Mouse (Mus musculus) layer of hippocampus, adult 8-10 months (tissue): Measurements from ENCODE around the gene Asap3. TPM values are rescaled to one million over a fixed set of nuclear protein-coding genes. Genes with fewer than 3 reads are reported as not detected.
A peak's percentile ranks its signal among the peaks of the same experiment; 100 is the strongest.

Source experiments
- DNase-seq, 2 experiments: peaks; one replicate each; pipeline ENCODE4 v3.0.0; 2022; ENCODE audit warnings: low spot score in 2 of 2
- total RNA-seq, 4 experiments: library from RNA; stranded (reverse); gene quantifications; 2 replicates each; pipeline ENCODE4 v1.2.4; 2022

Gene Asap3
- total RNA-seq, 4 experiments from 2014 or later, result 2.5 to 6.3 (median 4.6) TPM

DNA sequence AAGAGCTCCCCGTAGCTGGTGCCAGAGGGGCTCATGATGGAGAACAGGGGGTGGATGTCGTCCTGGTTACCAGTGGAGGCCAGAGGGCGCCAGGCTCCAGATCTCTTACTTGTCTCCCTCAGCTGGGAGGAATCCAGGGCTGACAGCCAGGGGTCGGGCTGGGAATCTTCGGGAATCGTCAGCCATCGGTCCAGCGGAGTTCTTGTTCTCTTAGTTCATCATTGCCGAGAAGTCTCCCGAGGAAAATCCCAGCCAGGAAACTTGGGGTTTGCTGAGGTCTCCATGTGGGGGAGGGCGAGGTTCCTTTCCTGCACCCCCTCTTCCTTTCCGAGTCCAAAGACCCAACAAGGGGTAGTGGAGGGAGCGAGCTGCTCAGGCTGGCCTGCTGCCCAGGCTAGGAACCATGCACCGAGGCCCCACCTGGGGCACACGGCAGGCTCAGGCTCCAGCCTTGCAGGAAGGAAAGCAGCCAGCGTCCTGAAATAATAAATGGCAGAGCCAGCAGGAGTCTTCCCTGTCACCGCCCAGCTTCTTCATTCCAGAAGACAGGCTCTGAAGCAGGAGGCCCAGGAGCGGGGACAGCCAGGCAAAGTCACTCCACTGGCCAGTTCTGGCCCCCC, 12.5 kb downstream of the Asap3 start:
- DNase-seq, result no peak

DNA sequence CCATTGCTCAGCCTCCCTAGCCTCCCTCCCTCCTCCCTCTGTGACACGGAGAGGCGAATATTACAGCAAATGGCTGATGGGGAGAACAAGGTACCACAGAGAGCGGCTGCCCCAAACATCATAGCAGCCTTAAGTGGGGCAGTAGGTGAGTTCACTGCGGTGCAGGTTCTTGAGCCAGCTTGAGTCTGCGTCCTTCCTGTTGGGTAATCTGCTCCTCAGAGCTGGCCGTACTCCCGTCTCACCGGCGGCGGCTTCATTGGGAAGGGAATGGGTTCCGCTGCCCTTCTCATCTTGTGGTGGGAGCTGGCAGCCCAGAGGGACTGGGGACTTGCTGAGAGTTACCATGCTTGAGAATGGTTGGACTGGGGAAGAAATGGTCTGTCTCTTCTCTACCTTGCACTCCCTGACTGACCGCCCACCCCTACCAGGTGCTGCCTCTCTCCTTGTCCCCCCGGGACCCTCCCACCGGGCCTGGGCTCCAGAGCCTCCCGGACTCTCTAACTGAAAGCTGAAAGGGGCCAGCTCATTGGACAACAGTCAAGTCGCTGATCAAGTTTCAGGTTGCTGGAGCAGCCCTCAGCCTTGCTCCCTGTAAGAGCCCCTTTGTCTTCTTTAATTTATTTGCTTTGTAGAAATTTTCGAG, 14.1 kb downstream of the Asap3 start:
- DNase-seq, result no peak

DNA sequence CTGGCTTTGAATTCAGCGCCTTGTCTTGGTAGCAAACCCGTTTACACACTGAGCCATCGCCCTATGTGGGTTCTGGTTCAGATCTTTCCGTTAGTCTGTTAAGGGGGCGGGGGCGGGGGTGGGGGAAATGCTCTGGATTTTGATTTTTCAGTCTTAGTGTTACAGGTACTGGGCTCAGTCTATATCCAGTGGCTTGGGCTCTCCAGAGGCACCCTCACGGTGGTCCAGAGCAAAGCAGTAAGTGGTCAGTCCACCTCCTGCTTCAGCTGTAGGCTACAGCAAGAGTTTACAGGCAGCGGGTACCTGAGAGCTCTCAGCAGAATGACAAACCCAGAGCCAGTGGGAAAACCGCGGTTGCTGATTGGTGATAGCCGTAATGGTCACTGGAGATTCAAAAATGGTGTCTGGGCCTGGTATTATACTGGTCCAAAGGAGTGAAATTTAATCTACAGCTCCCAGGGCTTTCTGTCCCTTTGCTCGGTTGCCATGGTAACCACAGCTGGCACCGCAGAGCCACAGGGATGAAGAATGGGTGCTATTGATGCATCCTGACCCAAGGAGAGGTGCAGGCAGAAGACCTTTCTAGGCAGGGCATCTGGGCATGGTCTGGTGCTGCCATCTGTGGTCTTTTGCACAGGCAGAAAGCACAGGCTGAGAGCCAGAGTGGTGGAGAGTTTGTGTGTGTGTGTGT, 17.5 kb downstream of the Asap3 start:
- peak; percentile 34 to 43 for DNase-seq

DNA sequence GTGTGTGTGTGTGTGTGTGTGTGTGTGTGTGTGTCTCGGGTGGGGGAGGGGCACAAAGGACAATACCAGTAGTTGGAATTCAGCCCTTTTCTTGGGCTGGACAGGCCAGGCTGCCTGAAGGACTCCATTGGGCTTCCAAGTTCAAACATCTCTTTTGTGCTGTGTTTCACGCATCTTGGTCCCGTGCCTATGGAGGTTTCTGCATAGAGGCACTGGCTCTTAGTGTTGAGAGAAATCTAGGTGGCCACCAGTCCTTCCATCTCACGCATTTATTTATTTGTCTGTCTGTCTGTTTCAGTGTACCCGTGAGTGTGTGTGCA, 18.0 kb downstream of the Asap3 start:
- no peak for DNase-seq

DNA sequence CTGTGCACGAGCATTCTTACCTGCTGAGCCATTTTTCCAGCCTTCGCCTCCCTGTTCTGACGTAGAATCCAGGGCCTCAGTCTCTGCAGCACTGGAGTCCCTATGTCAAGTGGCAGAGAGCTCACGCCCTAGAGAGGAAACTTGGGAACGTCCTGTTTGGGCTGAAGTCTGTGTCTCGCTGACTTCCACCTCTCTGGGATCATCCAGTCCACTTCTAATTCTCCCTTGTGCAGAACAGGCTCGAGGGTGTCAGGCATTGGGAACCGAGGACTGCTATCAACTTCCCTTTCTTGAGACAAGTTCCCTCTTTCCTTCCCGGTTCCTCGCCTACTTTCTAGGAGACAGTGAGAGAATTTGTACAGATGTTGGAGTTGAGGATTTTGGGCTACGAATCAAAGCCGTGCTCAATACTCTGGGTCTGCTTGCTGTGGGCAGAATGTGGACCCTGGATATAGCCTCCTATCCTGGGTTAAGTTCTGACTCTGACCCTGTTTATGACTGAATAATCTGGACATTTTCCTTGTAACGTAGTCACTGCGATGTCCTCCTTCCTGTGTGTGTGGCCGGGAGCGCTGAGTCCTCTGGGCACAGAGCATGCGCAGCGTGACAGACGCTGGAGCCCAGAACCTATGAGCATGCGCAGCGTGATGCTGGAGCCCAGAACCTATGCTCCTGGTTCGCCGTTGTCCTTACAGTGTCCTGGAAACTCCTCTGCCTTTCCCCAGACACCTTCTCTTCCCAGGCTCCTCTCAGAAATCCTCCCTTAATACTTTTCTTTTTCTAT, 18.7 kb downstream of the Asap3 start:
- DNase-seq, result no peak

DNA sequence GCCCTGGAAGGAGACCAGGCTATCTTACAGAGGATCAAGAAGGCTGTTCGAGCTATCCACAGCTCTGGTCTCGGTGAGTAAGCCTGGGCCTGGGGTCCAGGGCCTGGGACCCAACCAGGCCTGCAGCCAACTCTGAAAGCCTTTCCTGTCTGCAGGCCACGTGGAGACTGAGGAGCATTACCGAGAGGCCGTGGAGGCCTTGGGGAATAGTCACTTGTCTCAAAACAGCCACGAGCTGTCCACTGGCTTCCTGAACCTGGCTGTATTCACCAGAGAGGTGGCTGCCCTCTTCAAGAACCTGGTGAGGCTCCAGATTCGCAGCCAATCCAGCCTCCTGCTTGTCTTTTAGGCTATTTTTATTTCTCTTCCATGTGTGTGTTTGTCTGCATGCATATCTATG, 21.2 kb downstream of the Asap3 start:
- no peak for DNase-seq

DNA sequence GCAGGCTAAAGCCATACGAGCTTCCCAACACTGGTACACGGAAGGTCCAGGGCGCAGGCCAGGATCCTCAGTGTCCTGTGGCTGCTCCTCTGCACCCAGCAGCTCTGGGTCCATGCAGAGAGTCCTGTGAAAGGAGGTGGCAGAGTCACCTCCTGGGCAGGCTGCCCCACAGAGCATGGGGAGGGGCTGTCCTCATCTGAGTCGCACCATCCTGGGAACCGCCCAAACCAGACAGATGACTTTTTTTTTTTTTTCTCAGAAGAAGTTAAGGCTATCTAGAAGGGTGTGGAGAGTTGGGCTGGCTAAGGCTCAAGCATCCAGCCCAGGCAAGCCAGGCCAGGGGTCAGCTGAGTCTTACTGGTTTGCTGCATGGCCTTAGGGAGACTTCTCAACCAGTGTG, 22.5 kb downstream of the Asap3 start:
- no peak for DNase-seq

DNA sequence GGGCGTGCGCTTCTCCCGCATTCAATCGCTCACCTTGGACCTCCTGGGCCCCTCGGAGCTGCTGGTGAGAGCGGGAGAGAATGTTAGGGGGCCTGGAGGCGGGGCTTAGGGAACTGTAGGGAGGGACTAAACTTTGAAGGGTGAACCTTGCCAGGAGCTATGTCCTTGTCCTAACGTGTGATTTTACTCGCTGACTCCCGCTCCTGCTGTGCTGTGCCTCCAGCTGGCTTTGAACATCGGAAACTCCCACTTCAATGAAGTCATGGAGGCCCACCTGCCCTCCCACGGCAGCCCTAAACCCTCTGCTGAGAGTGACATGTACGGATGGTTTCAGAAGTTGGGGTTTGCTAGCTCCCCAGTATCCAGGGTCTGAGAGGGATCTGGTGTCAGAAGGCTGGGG, 32.5 kb downstream of the Asap3 start:
- DNase-seq, result no peak

DNA sequence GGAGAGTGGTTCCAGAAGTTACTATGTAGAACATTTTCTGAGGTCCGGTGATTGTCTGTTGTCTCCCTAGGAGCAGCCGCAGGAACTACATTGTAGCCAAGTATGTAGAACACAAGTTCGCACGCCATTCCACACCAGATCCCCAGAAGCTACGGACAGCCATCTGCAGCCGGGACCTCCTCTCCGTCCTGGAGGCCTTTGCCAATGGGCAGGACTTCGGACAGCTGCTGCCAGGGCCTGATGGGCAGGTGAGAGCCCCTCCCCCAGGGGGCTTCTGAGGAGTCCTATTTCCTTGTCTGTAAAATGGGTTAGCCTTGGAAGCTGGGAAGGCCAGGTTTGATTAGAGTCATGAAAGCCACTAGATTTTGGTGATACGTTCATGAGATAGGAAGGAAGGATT, 32.9 kb downstream of the Asap3 start:
- no peak for DNase-seq

DNA sequence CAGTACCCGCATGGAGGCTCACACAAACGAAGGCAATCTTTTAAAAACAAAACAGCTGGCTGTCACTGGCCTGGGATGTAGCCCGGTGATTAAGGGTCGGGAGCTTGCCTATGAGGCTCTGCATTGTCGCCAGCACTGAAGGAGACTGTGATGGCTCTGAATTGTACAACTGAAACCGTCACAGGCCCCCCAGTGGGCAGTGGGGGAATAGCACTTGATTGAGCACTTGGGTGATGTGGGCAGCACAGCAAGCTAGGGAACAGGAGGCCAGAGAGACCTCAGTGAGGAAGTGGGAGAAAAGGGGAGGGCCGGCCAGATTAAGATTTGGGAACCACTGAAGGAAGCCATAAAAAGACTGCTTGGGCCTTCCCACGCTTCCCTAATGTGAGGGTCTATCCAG, 33.5 kb downstream of the Asap3 start:
- peak; percentile 78 to 82 for DNase-seq

DNA sequence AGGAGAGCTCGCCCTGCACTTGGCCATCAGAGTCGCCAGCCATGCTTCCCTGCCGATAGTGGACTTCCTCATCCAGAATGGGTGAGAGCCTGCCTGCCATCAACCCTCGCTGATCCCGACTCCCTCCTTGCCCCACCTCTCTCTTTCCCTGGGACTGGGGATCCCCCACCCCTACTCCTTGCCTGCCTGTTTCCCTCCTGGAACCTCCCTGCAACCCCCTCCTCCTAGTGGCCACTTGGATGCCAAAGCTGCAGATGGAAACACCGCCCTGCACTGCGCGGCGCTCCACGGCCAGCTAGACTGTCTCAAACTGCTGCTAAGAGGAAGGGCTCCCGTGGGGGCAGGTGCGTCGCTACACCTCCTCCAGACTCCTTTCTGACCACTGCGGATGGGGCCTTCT, 34.0 kb downstream of the Asap3 start:
- no peak for DNase-seq

DNA sequence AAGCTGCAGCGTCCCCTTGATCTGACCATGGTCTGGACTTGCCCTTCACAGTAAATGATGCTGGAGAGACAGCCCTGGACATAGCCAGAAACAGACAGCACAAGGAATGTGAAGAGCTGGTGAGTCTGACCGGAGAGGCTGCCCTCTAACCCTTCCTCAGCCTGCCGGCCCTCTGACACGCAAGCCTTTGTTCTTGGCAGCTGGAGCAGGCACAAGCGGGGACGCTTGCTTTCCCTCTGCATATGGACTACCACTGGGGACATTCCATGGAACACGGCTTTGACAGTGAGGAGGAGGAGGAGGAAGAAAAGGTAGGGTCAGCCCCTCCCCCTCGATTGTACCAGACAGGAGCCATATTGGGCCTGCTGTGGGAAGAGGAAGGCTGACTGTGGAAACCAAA, 34.8 kb downstream of the Asap3 start:
- no peak for DNase-seq

DNA sequence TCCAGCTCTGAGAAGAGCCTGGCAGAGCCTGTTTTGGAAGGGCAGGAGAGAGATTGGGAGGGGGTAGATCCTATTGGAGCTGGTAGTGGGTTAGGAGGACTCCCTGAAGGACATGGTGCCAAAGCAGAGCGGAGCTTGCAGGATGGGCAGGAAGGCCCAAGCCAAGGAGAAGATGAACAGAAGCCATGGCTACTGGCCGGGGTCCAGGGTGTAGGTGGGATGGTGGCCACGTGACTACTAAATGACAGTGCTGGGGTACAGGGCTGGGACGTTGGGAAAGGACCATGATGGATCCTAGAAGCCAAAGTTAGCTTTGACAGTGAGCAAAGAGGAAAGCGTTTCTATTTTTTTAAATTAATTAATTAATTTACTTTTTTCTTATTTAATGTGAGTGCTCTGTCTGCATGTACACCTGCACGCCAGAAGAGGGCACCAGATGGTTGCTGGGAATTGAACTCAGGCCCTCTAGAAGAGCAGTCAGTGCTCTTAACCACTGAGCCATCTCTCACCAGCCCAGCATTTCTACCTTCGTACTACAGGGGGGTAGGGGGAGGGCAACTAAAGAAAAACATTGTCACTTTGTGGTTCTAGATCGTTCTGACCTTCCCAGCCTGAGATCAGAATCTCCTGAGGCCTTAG, 36.0 kb downstream of the Asap3 start:
- no peak for DNase-seq

DNA sequence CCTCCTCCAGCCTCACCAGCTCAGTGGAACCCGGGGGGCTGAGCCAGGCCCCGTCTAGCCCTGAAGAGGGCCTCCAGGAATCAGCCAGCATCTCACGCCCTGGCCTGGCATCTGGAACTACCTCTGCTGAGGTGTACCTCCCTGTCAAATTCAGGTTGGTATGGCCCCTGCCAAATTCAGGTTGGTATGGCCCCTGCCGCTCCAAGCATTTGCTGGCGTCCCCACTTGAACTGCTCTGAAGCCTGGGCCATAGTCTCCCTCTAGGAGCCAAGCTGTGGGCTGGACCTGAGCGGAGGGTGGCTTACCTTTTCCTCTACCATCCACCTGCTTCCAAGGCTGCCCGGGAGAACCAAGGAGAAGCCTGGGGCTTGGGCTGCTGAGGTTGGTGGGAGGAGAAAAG, 36.6 kb downstream of the Asap3 start:
- no peak for DNase-seq

DNA sequence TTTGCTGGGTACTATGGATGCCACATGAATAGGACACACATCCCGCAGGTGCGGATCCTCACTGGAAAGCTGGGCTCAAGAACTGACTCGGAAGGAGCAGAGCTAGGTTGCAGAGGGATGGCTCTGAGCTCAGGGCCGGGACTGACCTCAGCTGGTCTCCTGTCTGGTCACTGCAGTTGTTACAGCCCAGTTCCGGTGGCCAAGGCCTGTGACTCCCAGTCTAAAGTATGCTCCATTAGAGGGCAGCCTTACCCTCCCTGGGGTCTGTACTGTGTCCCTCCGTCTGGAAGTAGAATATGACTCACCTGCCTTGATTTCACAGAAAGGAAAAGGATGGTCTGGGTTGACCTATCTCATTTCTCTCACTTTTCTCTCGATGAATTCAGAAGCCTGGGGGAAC, 38.0 kb downstream of the Asap3 start:
- DNase-seq, result no peak

DNA sequence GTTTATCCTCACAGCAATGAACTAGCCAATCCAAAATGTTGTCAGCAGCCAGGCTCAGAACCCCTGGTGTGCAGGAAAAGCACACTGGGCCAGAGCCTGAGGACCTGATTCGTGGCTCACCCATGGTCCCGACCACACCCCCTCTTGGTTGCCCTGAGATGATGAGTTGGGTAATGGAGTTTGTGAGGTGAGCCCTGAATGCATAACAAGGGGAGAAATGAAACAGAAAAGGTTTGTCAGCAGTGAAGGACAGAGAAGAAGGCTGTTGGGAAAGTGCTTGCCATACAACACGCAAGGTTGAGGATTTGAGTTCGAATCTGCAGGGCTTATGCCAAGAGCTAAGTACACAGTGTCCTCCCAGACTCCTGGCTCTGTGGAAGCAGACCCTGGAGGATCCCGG, 39.5 kb downstream of the Asap3 start:
- DNase-seq, result no peak

DNA sequence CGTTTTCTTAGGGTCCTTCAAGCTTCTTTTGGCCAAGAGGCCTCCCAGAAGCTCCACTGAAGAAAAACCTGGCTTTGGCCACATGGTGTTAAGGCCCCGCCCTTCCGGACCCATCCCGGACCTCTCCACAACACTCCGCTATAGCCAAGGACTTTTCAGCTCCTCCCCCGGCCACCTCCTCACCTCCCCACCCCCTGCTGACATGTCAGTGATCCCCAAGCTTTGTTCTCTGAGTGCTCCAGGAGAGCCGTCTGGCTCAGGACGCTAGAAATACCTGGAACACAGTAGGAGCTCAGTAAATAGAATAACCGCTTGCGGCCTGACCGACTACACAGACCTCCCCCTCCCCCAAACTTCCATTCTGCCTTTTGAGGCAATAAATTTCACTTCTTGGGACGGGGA, 40.4 kb downstream of the Asap3 start:
- no peak for DNase-seq

DNA sequence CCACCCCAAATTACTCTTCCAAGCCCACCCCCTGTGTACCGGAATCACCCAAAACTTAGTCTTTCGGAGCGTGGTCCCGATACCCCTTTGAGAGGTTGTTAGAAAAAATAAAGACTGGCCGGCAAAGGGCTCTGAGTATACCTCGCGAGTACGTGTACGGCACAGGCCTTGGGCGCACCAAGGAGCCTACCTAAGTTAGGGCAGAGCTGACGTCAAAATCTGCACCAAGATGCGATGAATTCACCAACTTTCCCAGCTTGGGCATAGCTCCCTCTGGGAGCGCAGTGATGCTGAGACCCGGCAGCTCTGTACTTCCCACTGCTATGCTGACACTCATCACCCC, 41.2 kb downstream of the Asap3 start:
- DNase-seq, result no peak

DNA sequence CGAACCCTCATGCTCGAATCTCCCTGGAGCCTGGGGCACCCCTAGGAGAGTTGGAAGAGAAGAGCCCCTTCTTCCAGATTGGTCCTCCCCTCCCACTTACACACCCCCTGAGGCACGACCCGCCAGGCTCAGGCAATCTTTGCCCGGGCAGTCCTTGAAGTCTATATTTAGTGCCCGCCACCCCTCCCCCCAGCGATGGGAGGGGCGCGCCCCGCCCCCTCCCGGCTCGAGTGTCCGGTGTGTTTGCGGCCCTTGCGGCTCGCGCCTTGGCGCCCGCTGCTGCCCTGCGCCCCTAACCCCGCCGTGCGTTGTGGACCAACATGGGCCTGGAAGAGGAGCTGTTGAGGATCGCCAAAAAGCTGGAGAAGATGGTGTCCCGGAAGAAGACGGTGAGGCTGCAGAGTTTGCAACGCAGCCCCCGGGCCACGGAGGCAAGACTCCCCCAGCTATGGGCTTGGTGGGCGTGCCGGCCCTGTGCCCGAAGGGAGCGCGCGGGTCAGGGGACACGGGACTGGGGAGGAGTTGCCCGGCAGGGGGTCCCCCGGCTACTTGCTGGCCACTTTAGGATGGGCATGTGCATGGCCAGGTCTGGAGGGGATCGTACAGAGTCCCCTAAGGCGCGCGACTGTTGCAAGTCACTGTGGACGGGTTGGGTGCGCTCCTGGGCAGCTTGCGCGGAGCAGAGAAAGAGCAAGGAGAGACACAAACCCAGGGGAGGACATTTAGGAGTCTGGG, 41.7 kb downstream of the Asap3 start, which contains the start of gene Tcea3:
TSS of gene Tcea3 (plus strand) at position 1 of the 735 bp plus-strand sequence.
- no peak for DNase-seq

DNA sequence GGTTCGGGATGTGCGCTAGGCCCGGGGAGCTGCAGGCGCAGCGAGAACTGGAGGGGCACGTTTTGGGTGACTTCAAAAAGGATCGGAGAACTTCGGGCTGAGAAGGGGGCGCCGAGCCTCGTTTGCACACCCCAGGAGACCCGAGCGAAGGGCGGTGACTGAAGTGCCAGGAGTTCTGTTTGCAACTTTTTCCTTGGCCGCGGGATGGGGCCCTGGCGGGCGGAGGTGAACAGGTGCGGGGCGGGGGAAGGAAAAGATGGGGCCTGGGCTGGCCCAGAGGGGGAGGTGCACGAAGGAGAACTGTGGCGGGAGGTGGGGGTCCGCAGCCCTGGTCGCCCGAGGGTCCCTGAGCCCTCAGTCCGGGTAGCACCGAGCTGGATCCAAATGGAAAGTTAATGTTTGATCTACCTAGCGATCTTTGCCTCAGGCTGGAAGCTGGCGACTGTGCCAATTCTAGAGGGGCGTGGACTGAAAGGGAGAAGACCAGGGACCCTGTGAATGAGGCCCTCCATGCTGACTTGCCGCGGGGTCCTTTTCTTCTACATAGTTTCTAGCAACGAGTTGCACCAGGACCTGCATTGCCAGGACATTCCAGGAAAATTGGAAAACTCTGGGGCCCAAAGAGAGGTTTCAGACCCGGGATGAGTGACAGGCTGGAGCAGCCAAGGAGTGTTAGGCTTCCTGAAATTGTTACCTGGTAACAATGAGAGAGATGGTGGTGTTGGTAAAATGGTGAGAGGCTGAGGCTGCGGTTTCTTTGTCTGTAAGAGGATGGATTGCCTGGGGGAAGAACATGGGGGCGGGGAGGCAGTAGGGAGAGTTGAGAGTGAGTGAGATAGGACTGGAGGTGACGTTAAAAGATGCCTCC, 42.5 kb downstream of the Asap3 start:
- DNase-seq, result no peak
